Mouse (Mus musculus) bone marrow, adult 2 months (tissue): ENCODE measurements around the gene Ifngr2.

Experiments
- CTCF ChIP-seq: fragments of 200-500 bp; IDR thresholded peaks from 2 replicates; pipeline ENCODE4 v1.5.1; 2011; ENCODE audit warnings: low read length, control low read depth; ENCODE audit not compliant: control insufficient read depth, insufficient read depth
- POLR2A ChIP-seq: fragments of 200-500 bp; IDR thresholded peaks from 2 replicates; pipeline ENCODE4 v1.6.1; 2011; ENCODE audit warnings: low read depth, mild to moderate bottlenecking, control low read depth, low read length, borderline replicate concordance; ENCODE audit not compliant: control insufficient read depth

- TF ChIP-seq CTCF: no peak
- TF ChIP-seq POLR2A: no peak
Measured at GRCm38 (mm10) chr16:91538513-91538912, 8.4 kb upstream of the Ifngr2 start.
